Mouse (Mus musculus): ENCODE measurements at regions not wholly inside any gene's neighbourhood (a gene's known extent, or its start where the extent isn't known, plus 50 kb on each side); places are given as distances from the start of the nearest gene placed in this dataset.
A peak's percentile ranks its signal among the peaks of the same experiment; 100 is the strongest.

GRCm38 (mm10) chr4:56264626-56265025 lies 475.2 kb upstream of the Gm26657 start:
- DNase-seq (ENCODE audit: low read depth, low spot score), result no peak

DNA sequence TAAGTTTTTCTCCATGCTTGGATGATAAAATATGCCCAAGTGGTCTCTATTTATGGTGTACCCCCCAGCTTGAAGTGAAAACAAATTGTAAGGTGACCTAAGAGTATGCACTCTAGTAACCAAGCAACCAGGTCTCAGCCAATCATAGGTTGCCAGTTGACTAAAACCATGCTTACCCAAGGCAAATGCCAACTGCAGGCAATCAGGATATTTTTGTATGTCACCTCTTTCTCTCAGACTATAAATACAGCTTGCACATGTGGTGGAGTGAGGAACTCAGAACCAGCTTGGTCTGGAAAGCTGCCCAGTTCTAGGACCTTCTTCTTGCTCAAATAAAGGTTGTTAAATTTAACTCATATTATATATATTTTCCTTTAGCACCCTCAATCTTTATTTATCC lies 476.0 kb upstream of the Gm26657 start:
- DNase-seq (ENCODE audit: low read depth, low spot score), result no peak

GRCm38 (mm10) chr4:56262589-56262988 lies 477.3 kb upstream of the Gm26657 start:
- DNase-seq (ENCODE audit: low read depth, low spot score), result no peak

DNA sequence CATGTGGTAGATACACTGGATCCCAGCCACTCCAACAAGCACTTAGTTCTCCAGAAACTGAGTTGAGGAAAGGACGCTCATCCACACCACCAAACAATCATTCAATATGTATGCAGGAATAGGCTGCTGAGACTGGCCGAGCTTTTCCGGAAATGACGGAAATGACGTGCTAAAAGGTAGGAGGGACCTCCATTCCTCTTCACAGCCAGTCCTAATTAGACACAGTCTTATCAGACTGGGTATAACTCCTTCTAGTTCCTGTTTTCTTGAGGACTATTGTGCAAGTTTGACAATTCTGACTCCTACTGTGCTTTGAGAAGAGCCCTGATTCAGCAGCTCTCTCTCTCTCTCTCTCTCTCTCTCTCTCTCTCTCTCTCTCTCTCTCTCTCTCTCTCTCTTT lies 477.9 kb upstream of the Gm26657 start:
- DNase-seq (ENCODE audit: low read depth, low spot score), result no peak

GRCm38 (mm10) chr4:56252375-56252774 lies 487.5 kb upstream of the Gm26657 start:
- DNase-seq (ENCODE audit: low read depth, low spot score), result no peak

- DNase-seq (ENCODE audit: low read depth, low spot score), result no peak
Observed at GRCm38 (mm10) chr4:56251766-56252165, 488.1 kb upstream of the Gm26657 start.

DNA sequence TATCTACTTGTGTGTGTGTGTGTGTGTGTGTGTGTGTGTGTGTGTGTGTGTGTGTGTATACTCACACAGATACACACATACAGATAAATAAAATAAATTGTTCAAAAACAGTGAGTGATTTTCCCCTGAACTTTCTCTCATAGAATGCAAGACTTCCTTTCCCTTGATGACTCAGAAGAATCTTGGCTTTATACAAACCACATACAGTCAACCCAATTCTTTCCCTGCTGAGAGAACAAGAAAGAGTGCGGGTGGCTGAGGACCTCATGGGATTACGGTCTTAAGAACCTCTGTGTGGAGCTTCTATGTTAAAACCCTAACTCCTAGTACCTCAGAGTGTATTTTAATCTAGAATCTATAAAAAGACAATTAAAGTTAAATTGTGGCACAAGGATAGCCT lies 489.3 kb upstream of the Gm26657 start:
- DNase-seq (ENCODE audit: low read depth, low spot score), result no peak

- no peak for DNase-seq (ENCODE audit: low read depth, low spot score)
Observed at GRCm38 (mm10) chr4:56243863-56244262, 496.0 kb upstream of the Gm26657 start.

- DNase-seq (ENCODE audit: low read depth, low spot score), result no peak
Observed at GRCm38 (mm10) chr4:56238496-56239488, 501.1 kb upstream of the Gm26657 start.

- no peak for DNase-seq (ENCODE audit: low read depth, low spot score)
Observed at GRCm38 (mm10) chr4:56231414-56231813, 508.5 kb upstream of the Gm26657 start.

DNA sequence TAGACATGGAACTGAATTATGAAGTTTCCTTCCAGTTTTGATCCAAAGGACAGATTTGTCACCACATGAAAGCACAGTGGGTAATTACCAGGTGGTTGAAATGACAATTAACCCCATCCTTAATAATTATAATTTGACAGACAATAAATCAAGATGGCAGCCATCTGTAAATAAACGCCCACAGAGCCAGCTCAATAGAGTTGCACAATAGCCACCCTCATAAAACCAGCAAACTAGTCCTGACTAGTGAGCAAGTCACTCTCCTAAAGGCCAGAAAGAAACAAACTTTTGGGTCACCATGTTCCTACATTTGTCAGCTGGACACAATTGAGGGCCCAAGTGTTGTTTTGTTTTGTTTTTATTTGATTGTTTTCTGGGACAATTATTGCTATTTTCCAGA lies 509.4 kb upstream of the Gm26657 start:
- no peak for DNase-seq (ENCODE audit: low read depth, low spot score)

DNA sequence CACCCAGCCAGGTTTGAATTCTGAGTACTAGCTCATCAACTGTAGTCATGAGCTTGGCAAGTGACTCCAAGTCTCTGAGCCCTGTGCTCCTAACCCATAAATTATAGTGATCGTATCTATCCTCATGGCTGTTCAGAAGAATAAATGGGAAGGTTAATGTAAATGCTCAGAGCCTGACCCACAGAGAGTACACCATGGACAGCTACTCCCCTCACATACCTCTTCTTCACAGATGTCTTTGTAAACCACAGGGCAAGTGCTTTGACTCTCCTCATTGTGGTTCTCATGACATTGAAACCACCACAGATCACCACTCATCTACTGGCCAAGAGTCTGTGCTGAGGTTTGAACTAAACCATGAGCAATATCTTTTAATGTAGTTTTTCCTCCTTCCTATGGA lies 513.4 kb upstream of the Gm26657 start:
- DNase-seq (ENCODE audit: low read depth, low spot score), result no peak

GRCm38 (mm10) chr4:56224542-56224941 lies 515.3 kb upstream of the Gm26657 start:
- DNase-seq (ENCODE audit: low read depth, low spot score), result no peak

GRCm38 (mm10) chr4:56222023-56222776 lies 517.7 kb upstream of the Gm26657 start:
- peak; percentile 4 for DNase-seq (ENCODE audit: low read depth, low spot score)

DNA sequence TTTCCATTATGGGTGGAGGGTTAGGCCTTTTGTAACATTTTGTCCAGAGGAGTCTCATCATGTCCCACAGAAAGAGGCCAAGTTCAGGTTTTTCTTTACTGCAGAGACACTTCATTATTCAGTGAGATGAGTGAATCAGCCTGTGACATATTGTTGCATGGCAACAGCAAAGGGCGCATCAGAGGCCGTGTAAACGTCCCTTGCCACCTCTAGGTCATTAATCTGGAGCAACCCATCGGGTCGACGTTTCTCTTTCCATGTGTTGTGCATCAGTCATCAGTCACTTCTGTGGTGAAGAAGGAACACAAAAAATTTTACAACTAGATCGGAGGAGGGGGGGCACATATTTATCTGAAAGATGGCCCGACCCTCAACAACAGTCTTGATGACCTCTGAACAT lies 519.3 kb upstream of the Gm26657 start:
- DNase-seq (ENCODE audit: low read depth, low spot score), result no peak

- no peak for DNase-seq (ENCODE audit: low read depth, low spot score)
Observed at GRCm38 (mm10) chr4:56209499-56209898, 530.4 kb upstream of the Gm26657 start.

GRCm38 (mm10) chr4:56207726-56208125 lies 532.1 kb upstream of the Gm26657 start:
- no peak for DNase-seq (ENCODE audit: low read depth, low spot score)

DNA sequence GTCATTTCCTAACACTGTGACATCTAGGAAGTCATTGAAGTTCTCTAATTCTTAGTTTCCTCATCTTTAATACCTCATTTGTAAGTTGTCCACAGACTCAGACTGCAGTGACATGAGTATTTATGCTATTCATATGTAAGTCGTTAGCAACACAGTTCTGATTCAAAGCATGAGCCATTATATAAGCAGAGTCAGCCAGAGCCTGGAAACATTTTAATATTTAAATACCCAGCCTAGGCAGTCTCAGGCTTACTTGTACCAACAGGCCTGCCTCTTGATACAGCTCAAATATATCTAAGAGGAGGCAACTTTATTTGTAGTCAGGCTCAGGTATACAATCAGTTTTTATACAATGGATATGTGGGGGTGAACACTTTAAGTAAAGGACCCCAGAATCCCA lies 534.8 kb upstream of the Gm26657 start:
- no peak for DNase-seq (ENCODE audit: low read depth, low spot score)

DNA sequence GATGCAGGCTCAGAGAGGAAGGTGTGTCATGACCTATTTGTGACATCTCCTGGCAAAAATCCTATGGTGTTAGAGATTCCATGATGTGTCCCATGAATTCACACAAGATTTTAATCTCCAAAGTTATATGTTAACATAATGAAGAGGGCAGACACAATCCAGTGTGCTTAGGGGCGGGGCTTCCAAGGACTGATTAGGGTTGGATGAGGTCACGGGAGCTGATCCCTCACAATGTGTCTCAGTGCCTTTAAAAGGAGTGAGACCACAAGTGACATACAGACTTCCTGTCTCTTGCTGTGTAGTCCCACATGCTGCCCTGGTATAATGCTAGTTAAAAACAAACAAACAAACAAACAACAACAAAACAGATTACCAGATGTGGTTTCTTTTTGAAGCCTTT lies 546.5 kb upstream of the Gm26657 start:
- DNase-seq (ENCODE audit: low read depth, low spot score), result no peak

DNA sequence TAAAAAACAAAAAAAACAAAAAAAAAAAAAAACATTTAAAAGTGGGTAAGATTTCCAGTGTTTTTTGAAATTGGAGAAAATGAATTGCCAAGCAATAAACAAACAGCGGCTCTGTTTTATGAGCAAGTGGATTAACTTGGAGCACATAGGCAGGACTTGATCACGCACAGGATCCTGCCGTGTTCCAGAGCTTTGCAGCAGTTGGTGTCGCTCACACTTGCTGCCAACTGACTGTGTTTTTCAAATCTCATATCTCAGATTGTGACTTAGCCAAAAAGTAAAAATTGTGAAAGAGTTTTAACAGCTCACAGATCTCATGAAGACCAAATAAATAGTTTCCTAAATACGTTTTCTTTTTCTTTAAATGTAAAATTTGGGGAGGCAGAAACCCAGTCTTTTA lies 547.4 kb upstream of the Gm26657 start:
- DNase-seq (ENCODE audit: low read depth, low spot score), result no peak

GRCm38 (mm10) chr4:56179566-56179965 lies 560.3 kb upstream of the Gm26657 start:
- DNase-seq (ENCODE audit: low read depth, low spot score), result no peak

DNA sequence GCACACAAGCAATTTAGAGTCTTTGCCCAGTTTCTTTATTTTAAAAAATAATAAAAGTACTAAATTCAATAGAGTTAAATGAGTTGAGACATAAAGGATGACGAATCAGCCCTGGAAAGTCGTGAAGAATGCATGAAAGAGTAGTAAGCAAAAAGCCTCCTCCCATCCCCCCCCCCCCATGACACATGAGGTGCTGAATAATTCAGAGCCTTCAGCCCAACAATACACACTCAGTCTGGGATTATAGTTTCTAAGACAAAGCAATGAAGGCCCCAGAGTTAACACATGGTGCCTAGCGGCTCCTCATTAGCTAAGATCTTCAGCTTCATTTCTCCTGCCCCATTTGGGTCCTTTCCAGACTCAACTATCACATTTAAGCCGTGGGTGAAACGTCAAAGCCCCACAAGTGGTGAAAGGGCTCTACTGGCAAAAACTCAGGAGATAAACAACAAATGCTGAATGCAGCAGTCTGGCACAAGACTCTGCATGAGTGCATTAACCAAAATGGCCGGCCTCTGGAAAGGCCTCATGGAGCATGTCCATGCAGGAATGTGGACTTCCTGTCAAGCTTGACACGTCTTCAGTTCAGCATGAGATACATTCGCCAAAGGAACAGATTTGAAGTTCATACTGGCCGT lies 560.9 kb upstream of the Gm26657 start:
- no peak for DNase-seq (ENCODE audit: low read depth, low spot score)

All from retina, postnatal 7 days (tissue).